Mouse (Mus musculus) stomach, postnatal 0 days (tissue): Measurements from ENCODE around the gene H2-M11. TPM values are rescaled to one million over a fixed set of nuclear protein-coding genes. Genes with fewer than 3 reads are reported as not detected.

Experiments
- ATAC-seq: fragments of 200-750 bp; cut with Nextera tagmentation; 2 replicates; pipeline ENCODE4 v1.8.0; 2017; ENCODE audit not compliant: low FRiP score, low TSS enrichment
- DNase-seq: peaks from one replicate; pipeline ENCODE4 v3.0.0-alpha.2; 2016; ENCODE audit warnings: low spot score
- H3K27ac ChIP-seq: fragments of 300-500 bp; sonication (generic); replicated peaks from 2 replicates; pipeline ENCODE4 v1.5.1; 2014; ENCODE audit warnings: mild to moderate bottlenecking, control low read depth
- H3K27me3 ChIP-seq: fragments of 300-500 bp; sonication (generic); 2 replicates; pipeline ENCODE4 v1.6.1; 2014; ENCODE audit warnings: low read length; ENCODE audit not compliant: control insufficient read depth, insufficient read depth
- H3K36me3 ChIP-seq: fragments of 300-500 bp; sonication (generic); 2 replicates; pipeline ENCODE4 v1.6.1; 2014; ENCODE audit warnings: low read length, mixed read lengths; ENCODE audit not compliant: control insufficient read depth, insufficient read depth
- H3K4me1 ChIP-seq: fragments of 300-500 bp; sonication (generic); replicated peaks from 2 replicates; pipeline ENCODE4 v1.6.1; 2014; ENCODE audit warnings: antibody characterized with exemption; ENCODE audit not compliant: control insufficient read depth, insufficient read depth
- H3K4me2 ChIP-seq: fragments of 300-500 bp; sonication (generic); replicated peaks from 2 replicates; pipeline ENCODE4 v1.6.1; 2014; ENCODE audit warnings: low read depth, mild to moderate bottlenecking, control low read depth, moderate library complexity
- H3K4me3 ChIP-seq: fragments of 300-500 bp; sonication (generic); 2 replicates; pipeline ENCODE4 v1.5.1; 2014; ENCODE audit warnings: low read depth, low read length, control low read depth
- H3K9ac ChIP-seq: fragments of 300-500 bp; sonication (generic); 2 replicates; pipeline ENCODE4 v1.6.1; 2014; ENCODE audit warnings: mild to moderate bottlenecking, low read length, control low read depth, mixed read lengths
- H3K9me3 ChIP-seq: fragments of 300-500 bp; sonication (generic); 2 replicates; pipeline ENCODE4 v1.6.1; 2016; ENCODE audit warnings: low read length; ENCODE audit not compliant: control insufficient read depth
- CTCF ChIP-seq: IDR thresholded peaks from 2 replicates; pipeline ENCODE4 v1.5.1; 2016; ENCODE audit warnings: antibody characterized with exemption, low read depth, mild to moderate bottlenecking, moderate library complexity
- EP300 ChIP-seq: optimal IDR thresholded peaks from 2 replicates; pipeline ENCODE3; 2016; ENCODE audit warnings: antibody characterized with exemption
- WGBS: fragments of 180-500 bp; shearing (Covaris S2); extraction: QIAGEN DNeasy Blood & Tissue Kit; methylation state at CpG from one replicate; pipeline ENCODE4 v1.1.7; 2014; 5-methylcytosine and 5-hydroxymethylcytosine counted together
- polyA plus RNA-seq: library from polyadenylated mRNA; unstranded; fragments of >200 nt; fragmentation: Nextera tagmentation; extraction: Ambion mirVana; gene quantifications from 2 replicates; pipeline ENCODE4 v1.2.1, GENCODE M21; 2015

H2-M11 gene
- not detected in 2 replicates for polyA plus RNA-seq

DNA sequence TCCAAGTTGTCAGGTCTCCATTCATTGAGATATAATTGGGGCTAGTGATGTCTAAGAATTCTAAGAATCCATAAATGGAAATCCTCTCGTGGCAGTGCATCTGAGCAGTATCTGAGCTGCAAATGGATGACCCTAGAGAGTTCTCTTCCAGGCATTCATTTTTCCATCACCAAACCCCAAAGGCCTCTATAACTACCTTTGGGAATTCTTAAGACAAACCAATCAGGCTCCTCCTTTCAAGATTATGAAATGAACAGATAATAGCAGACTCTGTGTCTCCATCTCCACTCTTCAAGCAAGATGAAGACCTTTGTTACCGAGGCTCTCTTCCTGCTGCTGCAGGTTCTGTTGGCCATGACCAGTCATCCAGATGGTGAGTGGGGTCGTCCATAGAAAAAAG lies at the start of gene H2-M11:
H2-M11 (plus strand) TSS at position 301 of the 400 bp plus-strand sequence.
- no peaks in the 10 kb centered on the region for H3K36me3 ChIP-seq
- H3K4me3 ChIP-seq, result no peak within 1 kb of the TSS
- WGBS, result 58% methylated on average over 3 of the region's 3 CpGs
- no peak within 1 kb of the TSS for H3K27ac ChIP-seq
- TF ChIP-seq CTCF (no peak), EP300 (no peak)
- no peak within 1 kb of the TSS for H3K9ac ChIP-seq
- DNase-seq (no peak), ATAC-seq (no peak)
- H3K4me2 ChIP-seq, result no peak within 1 kb of the TSS
- no peaks in the 10 kb centered on the region for H3K27me3 ChIP-seq
- H3K9me3 ChIP-seq, result no peaks in the 10 kb centered on the region
- H3K4me1 ChIP-seq, result no peaks in the 10 kb centered on the region

DNA sequence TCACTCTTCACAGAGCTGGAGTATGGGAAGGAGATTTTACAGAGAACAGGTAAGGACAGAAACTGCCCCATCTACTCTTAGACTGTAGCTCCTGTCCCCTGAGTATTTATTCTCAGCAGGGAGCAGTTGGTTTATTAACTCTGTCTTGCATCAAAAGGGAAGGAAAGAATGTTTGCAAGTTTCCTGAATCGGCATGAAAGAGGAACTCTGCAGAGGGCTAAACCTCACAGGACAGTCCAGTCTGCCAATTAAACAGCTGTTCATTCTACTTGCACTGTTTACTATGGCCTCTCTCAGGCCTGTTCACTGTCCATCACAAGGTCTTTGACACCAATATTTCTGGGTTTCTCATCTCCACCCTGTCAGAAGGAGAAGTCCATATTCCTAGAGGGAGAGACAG lies 46.4 kb upstream of the H2-M11 start:
- Histone ChIP-seq H3K4me2 (no peak overlapping the region), H3K9ac (no peak overlapping the region), H3K27ac (no peak overlapping the region), H3K27me3 (no peaks in the 10 kb centered on the region), H3K36me3 (no peaks in the 10 kb centered on the region), H3K4me1 (no peaks in the 10 kb centered on the region), H3K9me3 (no peaks in the 10 kb centered on the region), H3K4me3 (no peak overlapping the region)
- 31% methylated on average over 1 of the region's 1 CpGs for WGBS
- ATAC-seq (no peak), DNase-seq (no peak)
- TF ChIP-seq CTCF (no peak), EP300 (no peak)

DNA sequence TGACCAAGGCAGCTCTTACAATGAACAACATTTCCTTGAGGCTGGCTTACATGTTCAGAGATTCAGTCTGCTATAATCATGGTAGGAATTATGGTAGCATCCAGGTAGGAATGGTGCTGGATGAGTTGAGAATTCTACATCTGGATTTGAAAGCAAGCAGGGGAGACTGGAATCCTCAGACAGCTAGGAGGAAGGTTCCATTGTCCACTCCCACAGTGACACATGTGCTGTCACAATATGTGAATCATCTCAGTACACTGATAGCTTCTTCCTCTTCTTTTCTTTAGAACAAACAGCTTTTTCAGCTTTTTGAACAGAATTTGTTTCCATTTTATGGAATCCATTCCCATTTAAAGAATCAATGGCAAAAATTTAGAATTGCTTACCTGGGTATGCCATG lies 43.0 kb upstream of the H2-M11 start:
- Histone ChIP-seq H3K9ac (no peak overlapping the region), H3K9me3 (no peaks in the 10 kb centered on the region), H3K4me1 (no peaks in the 10 kb centered on the region), H3K4me3 (no peak overlapping the region), H3K4me2 (no peak overlapping the region), H3K36me3 (no peaks in the 10 kb centered on the region), H3K27me3 (no peaks in the 10 kb centered on the region), H3K27ac (no peak overlapping the region)
- no peak for ATAC-seq
- no peak for DNase-seq
- TF ChIP-seq CTCF (no peak), EP300 (no peak)

Other genes starting within 250 kb of the H2-M11 start
- not detected in 2 replicates for gene H2-M10.1, start 220.9 kb upstream of the H2-M11 start, polyA plus RNA-seq
- not detected in 2 replicates for gene H2-M10.3, start 178.7 kb upstream of the H2-M11 start, polyA plus RNA-seq
- gene H2-M10.4, start 84.7 kb upstream of the H2-M11 start, polyA plus RNA-seq, result not detected in 2 replicates
- gene H2-M9, start 95.6 kb downstream of the H2-M11 start, polyA plus RNA-seq, result not detected in 2 replicates
- not detected in 2 replicates for gene H2-M1, start 125.1 kb downstream of the H2-M11 start, polyA plus RNA-seq
- not detected in 2 replicates for gene H2-M10.5, start 225.8 kb downstream of the H2-M11 start, polyA plus RNA-seq